Mouse (Mus musculus): Measurements from ENCODE around the gene Tyr.

Tyr gene

DNA sequence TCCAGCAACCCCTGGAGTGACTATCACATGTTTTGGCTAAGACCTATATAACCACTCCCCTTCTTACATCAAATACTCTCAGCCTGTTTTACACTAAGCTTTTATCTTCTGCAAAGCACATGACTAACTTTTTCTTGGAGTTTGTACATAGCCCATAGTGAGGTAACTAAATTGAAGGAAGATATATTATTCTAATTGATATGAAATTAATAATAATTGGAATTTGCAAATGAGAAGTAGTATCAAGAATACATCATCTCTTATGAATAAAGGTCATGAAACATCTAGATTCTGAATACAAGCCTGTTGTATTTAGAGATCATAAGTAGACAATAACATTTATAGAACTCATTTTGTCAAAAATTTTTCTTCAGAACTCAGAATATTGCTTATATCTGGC, at the start of gene Tyr:
Gene Tyr, minus strand, starts transcription at position 101 of the 400 bp plus-strand sequence.
- DNase-seq (ENCODE audit: low spot score in 2 of 2): no peak

DNA sequence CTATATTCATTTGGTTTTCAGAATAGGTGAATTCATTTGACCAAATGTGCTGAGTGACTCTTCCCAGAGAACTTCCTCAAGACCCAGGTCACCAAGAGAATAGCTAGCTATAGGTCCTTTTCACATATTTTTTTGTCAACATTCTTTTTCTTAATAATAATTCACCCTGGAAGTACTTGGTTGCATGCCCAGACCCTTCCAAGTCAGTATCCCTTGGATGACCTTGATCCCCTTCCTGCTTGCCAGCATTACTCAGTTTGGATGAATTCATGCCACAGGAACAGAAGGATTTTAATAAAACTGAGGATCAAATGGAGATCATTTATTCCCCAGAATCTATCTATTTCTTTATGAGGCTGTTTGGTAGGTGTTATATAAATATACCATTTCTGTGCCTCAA, 45.7 kb upstream of the Tyr start:
- no peak for DNase-seq (ENCODE audit: low spot score in 2 of 2)

DNA sequence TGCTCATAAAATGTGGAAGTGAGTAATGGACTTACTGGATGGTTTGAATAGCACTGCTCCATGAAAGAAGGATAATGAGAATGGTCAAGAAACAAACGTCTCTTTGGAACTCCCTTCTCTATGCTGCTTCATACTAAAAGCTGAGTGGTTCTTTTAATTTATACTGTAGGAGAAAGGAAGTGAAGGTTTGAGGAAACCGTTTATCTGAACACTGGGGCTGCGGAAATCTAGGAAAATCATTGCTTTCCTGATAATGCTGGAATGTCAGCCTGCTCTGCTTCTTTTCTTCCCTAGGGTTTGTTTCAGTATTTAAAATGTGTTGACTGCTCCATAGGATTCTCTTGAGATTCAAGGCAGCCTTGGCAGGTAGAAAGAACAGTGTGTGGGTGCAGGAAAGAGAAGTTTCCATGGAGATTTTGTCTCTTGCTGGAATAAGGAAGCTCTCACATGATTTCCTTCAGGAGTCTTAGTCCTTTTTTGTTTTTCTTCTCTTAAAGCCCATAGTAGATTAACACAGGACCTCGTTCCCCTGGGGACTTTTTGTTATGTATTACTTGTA, 891 bp upstream of the Tyr start:
- DNase-seq (ENCODE audit: low spot score in 2 of 2): no peak

DNA sequence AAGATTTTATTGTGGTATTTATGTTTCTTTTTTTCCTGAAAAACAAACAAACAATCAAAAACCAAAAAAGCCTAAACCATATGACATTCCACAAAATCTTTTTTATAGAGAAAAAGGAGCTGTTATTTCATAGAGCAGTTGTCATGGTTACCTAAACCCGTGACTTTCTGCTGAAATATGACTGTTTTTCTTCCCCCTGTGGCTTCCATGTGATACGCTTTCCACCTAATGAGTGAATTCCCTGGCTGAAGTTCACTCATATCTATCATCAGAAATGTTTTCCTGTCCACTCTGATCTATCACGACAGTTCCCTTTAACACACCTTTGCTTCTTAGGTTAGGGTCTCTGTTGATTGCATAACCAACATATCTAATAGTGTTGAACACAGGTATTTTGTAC, 5.3 kb downstream of the Tyr start:
- no peak for DNase-seq (ENCODE audit: low spot score in 2 of 2)

DNA sequence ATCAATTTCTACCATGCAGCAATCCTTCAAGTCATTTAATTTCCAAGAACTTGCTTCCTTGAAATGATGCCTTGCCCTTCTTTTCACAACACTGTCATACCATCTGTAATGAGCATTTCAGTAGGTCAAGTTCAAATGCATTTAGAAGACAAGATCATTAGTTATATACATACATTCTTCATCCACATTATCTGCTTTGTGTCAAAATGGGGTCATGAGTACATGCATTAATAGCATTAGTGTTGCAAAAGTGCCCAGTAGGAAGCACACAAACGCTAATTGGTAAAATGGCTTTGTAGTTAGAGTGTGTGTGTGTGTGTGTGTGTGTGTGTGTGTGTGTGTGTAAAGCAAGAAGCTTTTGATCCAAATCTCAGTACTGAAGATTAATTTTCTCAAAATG, 80.0 kb downstream of the Tyr start:
- DNase-seq (ENCODE audit: low spot score in 2 of 2): no peak

DNA sequence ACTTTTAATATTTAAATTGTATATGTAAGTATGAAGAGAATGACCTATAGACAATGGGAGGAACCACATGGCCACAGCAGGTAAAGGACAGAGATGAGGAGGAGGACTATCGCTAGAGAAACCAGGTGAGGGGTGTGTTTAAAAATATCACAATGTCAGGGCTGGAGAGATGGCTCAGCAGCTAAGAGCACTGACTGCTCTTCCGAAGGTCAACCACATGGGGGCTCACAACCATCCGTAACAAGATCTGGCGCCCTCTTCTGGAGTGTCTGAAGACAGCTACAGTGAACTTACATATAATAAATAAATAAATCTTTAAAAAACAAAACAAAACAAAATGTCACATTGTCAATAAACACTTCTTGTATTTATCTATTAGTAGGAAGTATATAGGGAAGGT, 81.9 kb downstream of the Tyr start:
- peak in 1 of 2 experiments; percentile 2 for DNase-seq (ENCODE audit: low spot score in 2 of 2)

DNA sequence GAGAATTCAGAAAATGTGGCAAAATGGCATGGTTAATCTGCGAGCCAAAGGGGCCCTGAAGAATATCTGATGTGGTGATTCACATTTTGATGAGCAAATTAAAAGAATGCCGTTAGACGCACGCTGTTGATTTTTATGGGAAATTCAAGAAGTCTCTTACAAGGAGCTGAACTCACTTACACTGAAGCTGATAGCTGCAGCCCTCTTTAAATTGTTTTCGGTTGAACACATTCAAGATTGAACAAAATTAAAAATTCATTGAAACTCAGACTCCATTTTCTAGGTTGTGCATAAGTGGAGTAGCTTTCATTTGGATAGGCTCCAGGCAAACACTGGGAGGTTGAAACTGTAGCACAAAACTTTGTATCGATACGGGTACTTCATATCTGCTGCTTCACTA, 96.3 kb downstream of the Tyr start:
- no peak for DNase-seq (ENCODE audit: low spot score in 2 of 2)

DNA sequence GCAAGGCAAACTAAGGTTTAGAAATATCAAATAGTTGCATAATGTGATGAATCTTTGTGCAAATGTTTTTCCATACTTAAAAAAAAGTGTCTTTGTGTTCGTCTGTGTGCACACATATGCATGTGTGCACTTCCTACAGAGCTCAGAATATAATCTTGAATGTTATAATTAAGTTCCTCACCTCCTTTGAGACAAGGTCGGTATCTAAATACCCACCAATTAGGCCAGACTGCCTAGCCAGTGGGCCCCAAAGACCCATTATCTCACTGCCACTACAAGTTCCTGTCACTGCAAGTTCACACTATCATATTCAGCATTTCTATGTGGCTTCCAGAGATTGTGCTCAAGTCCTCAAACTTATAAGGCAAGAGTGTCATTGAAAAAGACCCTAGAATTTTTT, 118.4 kb downstream of the Tyr start:
- no peak for DNase-seq (ENCODE audit: low spot score in 2 of 2)
